Mouse (Mus musculus) heart, embryonic 16.5 days (tissue): ENCODE measurements at regions not wholly inside any gene's neighbourhood (a gene's known extent, or its start where the extent isn't known, plus 50 kb on each side); places are given as distances from the start of the nearest gene placed in this dataset.

Source experiments
- ATAC-seq: fragments of 200-750 bp; cut with Nextera tagmentation; replicated peaks from 2 replicates; pipeline ENCODE4 v1.8.0; 2017; ENCODE audit warnings: moderate number of reproducible peaks; ENCODE audit not compliant: insufficient read depth, low FRiP score; ENCODE audit errors: extremely low read depth
- H3K27ac ChIP-seq: fragments of 300-500 bp; sonication (generic); 2 replicates; pipeline ENCODE4 v1.5.1; 2014; ENCODE audit warnings: mild to moderate bottlenecking, low read length, control low read depth, moderate library complexity
- H3K27me3 ChIP-seq: fragments of 300-500 bp; sonication (generic); 2 replicates; pipeline ENCODE4 v1.6.1; 2014; ENCODE audit warnings: low read length, mixed read lengths; ENCODE audit not compliant: control insufficient read depth, insufficient read depth
- H3K36me3 ChIP-seq: fragments of 300-500 bp; sonication (generic); 2 replicates; pipeline ENCODE4 v1.6.1; 2014; ENCODE audit not compliant: control insufficient read depth, insufficient read depth
- H3K4me1 ChIP-seq: fragments of 300-500 bp; sonication (generic); 2 replicates; pipeline ENCODE4 v1.6.1; 2014; ENCODE audit warnings: low read length, mixed read lengths; ENCODE audit not compliant: control insufficient read depth, insufficient read depth
- H3K4me2 ChIP-seq: fragments of 300-500 bp; sonication (generic); 2 replicates; pipeline ENCODE4 v1.6.1; 2014; ENCODE audit warnings: low read depth, mild to moderate bottlenecking, control low read depth, low read length
- H3K4me3 ChIP-seq: fragments of 300-500 bp; sonication (generic); 2 replicates; pipeline ENCODE4 v1.5.1; 2014; ENCODE audit warnings: mild to moderate bottlenecking, control low read depth, low read length
- H3K9ac ChIP-seq: fragments of 300-500 bp; sonication (generic); 2 replicates; pipeline ENCODE4 v1.6.1; 2014; ENCODE audit warnings: low read length, control low read depth
- H3K9me3 ChIP-seq: fragments of 300-500 bp; sonication (generic); replicated peaks from 2 replicates; pipeline ENCODE4 v1.6.1; 2016; ENCODE audit warnings: low read length; ENCODE audit not compliant: control insufficient read depth
- WGBS: fragments of 180-500 bp; shearing (Covaris S2); extraction: QIAGEN DNeasy Blood & Tissue Kit; methylation state at CpG from one replicate; pipeline ENCODE4 v1.1.7; 2014; 5-methylcytosine and 5-hydroxymethylcytosine counted together

DNA sequence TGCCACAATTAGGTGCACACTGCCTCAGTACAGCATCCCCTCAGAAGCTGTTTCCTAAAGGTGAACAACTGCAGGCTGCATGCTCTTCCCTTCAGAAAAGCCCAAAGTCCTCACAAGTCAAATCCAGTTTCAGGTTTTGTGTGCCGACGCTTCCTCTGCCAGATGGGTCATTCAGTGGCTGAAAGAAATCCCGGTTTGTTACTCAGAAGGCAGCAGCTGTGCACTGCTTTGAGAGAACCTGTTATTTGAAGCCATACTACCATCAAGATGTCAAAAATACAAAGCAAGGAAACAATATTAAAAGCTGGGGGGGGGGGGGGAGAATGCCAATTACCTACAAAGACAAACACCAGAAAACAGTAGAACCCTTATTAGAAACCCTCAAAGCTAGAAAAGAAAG, 678.7 kb downstream of the Utrn start:
- no peaks in the 10 kb centered on the region for H3K36me3 ChIP-seq
- WGBS: 71% methylated on average over 3 of the region's 3 CpGs
- H3K9me3 ChIP-seq: no peaks in the 10 kb centered on the region
- no peak overlapping the region for H3K9ac ChIP-seq
- no peak overlapping the region for H3K4me3 ChIP-seq
- H3K4me1 ChIP-seq: no peaks in the 10 kb centered on the region
- no peak for ATAC-seq
- H3K27ac ChIP-seq: no peak overlapping the region
- no peak overlapping the region for H3K4me2 ChIP-seq
- H3K27me3 ChIP-seq: no peaks in the 10 kb centered on the region

DNA sequence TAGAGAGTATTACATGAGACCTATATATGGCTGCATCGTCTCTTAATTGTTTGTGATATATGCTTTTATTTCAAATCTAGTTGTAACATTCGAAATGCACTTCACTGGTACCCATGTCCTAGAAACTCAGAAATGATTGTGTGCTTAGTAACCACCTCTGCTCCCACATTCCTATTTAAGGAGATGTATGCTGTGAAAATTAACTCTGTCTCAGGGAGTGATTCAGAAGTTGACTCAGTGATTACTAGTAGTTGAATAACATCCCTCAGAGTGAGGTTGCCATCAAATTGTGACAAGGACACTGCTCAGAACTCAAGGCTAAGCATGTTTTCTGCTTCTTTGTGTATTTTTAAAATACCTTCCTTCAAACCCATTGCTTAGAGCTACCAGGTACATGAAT, 661.9 kb downstream of the Utrn start:
- Histone ChIP-seq H3K36me3 (no peaks in the 10 kb centered on the region), H3K4me3 (no peak overlapping the region), H3K27me3 (no peaks in the 10 kb centered on the region), H3K9me3 (no peaks in the 10 kb centered on the region), H3K4me1 (no peaks in the 10 kb centered on the region), H3K4me2 (no peak overlapping the region), H3K27ac (no peak overlapping the region), H3K9ac (no peak overlapping the region)
- no peak for ATAC-seq
- 81% methylated on average over 2 of the region's 2 CpGs for WGBS

- H3K4me1 ChIP-seq: no peaks in the 10 kb centered on the region
- ATAC-seq: no peak
- H3K27ac ChIP-seq: no peak overlapping the region
- no peak overlapping the region for H3K4me3 ChIP-seq
- H3K4me2 ChIP-seq: no peak overlapping the region
- no peaks in the 10 kb centered on the region for H3K27me3 ChIP-seq
- 84% methylated on average over 2 of the region's 2 CpGs for WGBS
- H3K36me3 ChIP-seq: no peaks in the 10 kb centered on the region
- no peaks in the 10 kb centered on the region for H3K9me3 ChIP-seq
- no peak overlapping the region for H3K9ac ChIP-seq
These were observed 659.0 kb downstream of the Utrn start for GRCm38 (mm10) chr10:12210181-12210580.

- H3K27me3 ChIP-seq: no peaks in the 10 kb centered on the region
- H3K9ac ChIP-seq: no peak overlapping the region
- no peak for ATAC-seq
- no peak overlapping the region for H3K27ac ChIP-seq
- H3K36me3 ChIP-seq: no peaks in the 10 kb centered on the region
- H3K9me3 ChIP-seq: no peaks in the 10 kb centered on the region
- no peak overlapping the region for H3K4me2 ChIP-seq
- H3K4me3 ChIP-seq: no peak overlapping the region
- no peaks in the 10 kb centered on the region for H3K4me1 ChIP-seq
These were observed 650.3 kb downstream of the Utrn start for GRCm38 (mm10) chr10:12218879-12219278.

- no peak overlapping the region for H3K4me2 ChIP-seq
- WGBS: 29% methylated on average over 1 of the region's 1 CpGs
- H3K9me3 ChIP-seq: no peaks in the 10 kb centered on the region
- no peak overlapping the region for H3K27ac ChIP-seq
- H3K4me3 ChIP-seq: no peak overlapping the region
- no peak overlapping the region for H3K9ac ChIP-seq
- H3K4me1 ChIP-seq: no peaks in the 10 kb centered on the region
- no peaks in the 10 kb centered on the region for H3K36me3 ChIP-seq
- no peaks in the 10 kb centered on the region for H3K27me3 ChIP-seq
- no peak for ATAC-seq
These were observed 635.0 kb downstream of the Utrn start for GRCm38 (mm10) chr10:12234141-12234540.

DNA sequence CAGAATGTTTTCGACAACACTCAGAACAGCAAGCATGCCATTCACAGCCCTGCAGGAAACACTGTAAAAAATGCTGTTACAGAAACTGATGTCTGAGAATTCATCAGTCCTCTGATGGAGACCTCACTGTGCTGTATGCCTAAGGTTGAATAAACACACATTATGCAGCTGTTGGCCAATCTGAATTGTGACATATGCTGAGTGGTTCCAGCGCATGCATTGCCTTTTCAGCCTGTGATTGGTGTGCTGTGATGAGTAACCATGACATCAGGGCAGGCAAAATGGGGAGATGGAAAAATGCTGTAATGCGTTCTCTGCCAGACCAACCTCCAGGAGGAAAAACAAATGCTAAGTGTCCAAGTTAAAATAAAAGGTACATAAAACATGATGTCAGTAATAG, 620.3 kb downstream of the Utrn start:
- H3K9me3 ChIP-seq: no peaks in the 10 kb centered on the region
- 64% methylated on average over 3 of the region's 3 CpGs for WGBS

GRCm38 (mm10) chr10:12253274-12253673, 615.9 kb downstream of the Utrn start:
- no peak for ATAC-seq
- no peaks in the 10 kb centered on the region for H3K9me3 ChIP-seq
- H3K4me1 ChIP-seq: no peaks in the 10 kb centered on the region
- H3K4me3 ChIP-seq: no peak overlapping the region
- no peak overlapping the region for H3K4me2 ChIP-seq
- H3K36me3 ChIP-seq: no peaks in the 10 kb centered on the region
- 83% methylated on average over 3 of the region's 3 CpGs for WGBS
- no peak overlapping the region for H3K9ac ChIP-seq
- no peak overlapping the region for H3K27ac ChIP-seq
- no peaks in the 10 kb centered on the region for H3K27me3 ChIP-seq

More for the DNA sequence above, 620.3 kb downstream of the Utrn start:
- Histone ChIP-seq H3K4me1 (no peaks in the 10 kb centered on the region), H3K4me3 (no peak overlapping the region), H3K27me3 (no peaks in the 10 kb centered on the region), H3K36me3 (no peaks in the 10 kb centered on the region), H3K9ac (no peak overlapping the region), H3K27ac (no peak overlapping the region), H3K4me2 (no peak overlapping the region)
- no peak for ATAC-seq

- Histone ChIP-seq H3K27ac (no peak overlapping the region), H3K4me3 (no peak overlapping the region), H3K4me2 (no peak overlapping the region), H3K9me3 (no peaks in the 10 kb centered on the region), H3K27me3 (no peaks in the 10 kb centered on the region), H3K4me1 (no peaks in the 10 kb centered on the region), H3K36me3 (no peaks in the 10 kb centered on the region), H3K9ac (no peak overlapping the region)
- no peak for ATAC-seq
- WGBS: 81% methylated on average over 3 of the region's 3 CpGs
These were observed 583.5 kb downstream of the Utrn start for GRCm38 (mm10) chr10:12285679-12286078.

DNA sequence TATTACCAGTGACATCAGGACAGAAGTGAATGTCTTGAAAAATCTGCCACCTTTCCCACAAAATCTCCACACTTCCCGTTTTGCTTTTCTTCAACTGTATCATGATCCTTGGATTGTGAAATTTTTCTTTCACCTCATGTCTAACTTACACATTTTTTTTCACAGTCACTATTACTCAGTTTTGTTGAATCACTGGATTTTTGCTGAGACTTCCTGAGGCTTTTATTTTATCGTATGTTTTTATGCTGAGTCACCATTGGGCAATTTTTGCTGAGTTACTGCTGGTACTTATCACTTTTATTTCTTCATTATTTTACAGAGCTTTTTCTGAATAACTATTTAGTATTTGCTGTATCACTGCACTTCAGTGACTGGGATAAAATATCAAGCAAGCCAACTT, 570.3 kb downstream of the Utrn start:
- Histone ChIP-seq H3K9me3 (no peaks in the 10 kb centered on the region), H3K27me3 (no peaks in the 10 kb centered on the region), H3K4me2 (no peak overlapping the region), H3K9ac (no peak overlapping the region), H3K4me3 (no peak overlapping the region), H3K27ac (no peak overlapping the region), H3K36me3 (no peaks in the 10 kb centered on the region), H3K4me1 (no peaks in the 10 kb centered on the region)
- 77% methylated on average over 2 of the region's 2 CpGs for WGBS
- ATAC-seq: no peak

DNA sequence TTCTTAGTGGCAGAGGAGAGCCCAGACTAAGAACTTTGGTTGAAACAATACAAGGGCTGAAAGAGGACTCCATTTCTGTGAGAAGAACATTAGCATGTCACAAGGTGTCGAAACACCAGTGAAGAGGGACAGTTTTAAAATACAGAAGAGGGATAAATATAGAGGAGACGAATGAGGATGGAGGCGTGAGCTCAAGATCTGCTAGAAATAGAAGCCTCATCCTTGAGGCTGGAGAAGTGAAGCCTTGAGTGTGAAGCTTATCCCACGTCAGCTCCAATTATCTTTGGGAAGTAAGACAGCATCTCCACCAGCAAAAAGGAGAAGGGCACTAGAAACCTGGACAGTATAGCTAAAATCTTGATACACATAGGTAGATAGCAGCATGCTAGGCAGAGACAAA, 566.8 kb downstream of the Utrn start:
- 49% methylated on average over 4 of the region's 4 CpGs for WGBS
- Histone ChIP-seq H3K9me3 (no peaks in the 10 kb centered on the region), H3K9ac (no peak overlapping the region), H3K4me3 (no peak overlapping the region), H3K27me3 (no peaks in the 10 kb centered on the region), H3K4me2 (no peak overlapping the region), H3K4me1 (no peaks in the 10 kb centered on the region), H3K36me3 (no peaks in the 10 kb centered on the region), H3K27ac (no peak overlapping the region)
- no peak for ATAC-seq
